Mouse (Mus musculus): ENCODE results near the gene Rnf32. TPM values are rescaled to one million over a fixed set of nuclear protein-coding genes. Genes with fewer than 3 reads are reported as not detected.
A peak's percentile ranks its signal among the peaks of the same experiment; 100 is the strongest.

Gene Rnf32
- polyA plus RNA-seq (2014; fragmentation: Nextera tagmentation; extraction: Ambion mirVana): 6.4 and 7.5 TPM in 2 replicates

- Histone ChIP-seq H3K9me3 (ENCODE audit: control insufficient read depth, low read length) (no peaks in the 10 kb centered on the region), H3K4me1 (replicated peaks; ENCODE audit: control insufficient read depth, insufficient read depth, low read length) (peaks cover 2% of the 10 kb centered on the region; the same call in 1 of the 2 replicates), H3K27me3 (ENCODE audit: control insufficient read depth, insufficient read depth, low read length) (no peaks in the 10 kb centered on the region), H3K9ac (ENCODE audit: low read length) (peak within 1 kb of the TSS; percentile 88), H3K4me2 (ENCODE audit: low read depth, low read length, severe bottlenecking) (peak within 1 kb of the TSS; percentile 66), H3K27ac (ENCODE audit: low read depth, low read length) (peak within 1 kb of the TSS; percentile 59; the same call in 1 of the 2 replicates), H3K36me3 (ENCODE audit: control insufficient read depth, insufficient read depth, low read length) (no peaks in the 10 kb centered on the region), H3K4me3 (ENCODE audit: low read depth, low read length) (peak within 1 kb of the TSS; percentile 53)
- peak; percentile 96 for ATAC-seq (replicated peaks; ENCODE audit: low FRiP score)
- peak; percentile 97 for DNase-seq (ENCODE audit: low spot score)
- under 1% methylated on average over 68 of the region's 70 CpGs for whole genome bisulfite sequencing
Observed at GRCm38 (mm10) chr5:29195570-29196263, at the start of gene Rnf32. Rnf32 (plus strand) TSS chr5:29195992.

- no peaks in the 10 kb centered on the region for H3K27me3 ChIP-seq (ENCODE audit: control insufficient read depth, insufficient read depth, low read length)
- H3K4me2 ChIP-seq (ENCODE audit: low read depth, low read length, severe bottlenecking): no peak overlapping the region
- H3K4me3 ChIP-seq (ENCODE audit: low read depth, low read length): no peak overlapping the region
- 66% methylated on average over 4 of the region's 4 CpGs for WGBS
- no peak overlapping the region for H3K27ac ChIP-seq (ENCODE audit: low read depth, low read length)
- no peaks in the 10 kb centered on the region for H3K36me3 ChIP-seq (ENCODE audit: control insufficient read depth, insufficient read depth, low read length)
- no peaks in the 10 kb centered on the region; the same call in 1 of the 2 replicates for H3K4me1 ChIP-seq (replicated peaks; ENCODE audit: control insufficient read depth, insufficient read depth, low read length)
- DNase-seq (ENCODE audit: low spot score) (no peak), ATAC-seq (replicated peaks; ENCODE audit: low FRiP score) (no peak)
- H3K9ac ChIP-seq (ENCODE audit: low read length): no peak overlapping the region
- H3K9me3 ChIP-seq (ENCODE audit: control insufficient read depth, low read length): no peaks in the 10 kb centered on the region
Observed at GRCm38 (mm10) chr5:29150146-29150545, 45.6 kb upstream of the Rnf32 start.

GRCm38 (mm10) chr5:29159849-29160248 is 35.9 kb upstream of the Rnf32 start:
- no peaks in the 10 kb centered on the region for H3K4me1 ChIP-seq (replicated peaks; ENCODE audit: control insufficient read depth, insufficient read depth, low read length)
- 61% methylated on average over 1 of the region's 1 CpGs for WGBS
- DNase-seq (ENCODE audit: low spot score): no peak
- H3K36me3 ChIP-seq (ENCODE audit: control insufficient read depth, insufficient read depth, low read length): no peaks in the 10 kb centered on the region
- ATAC-seq (replicated peaks; ENCODE audit: low FRiP score): no peak
- H3K9me3 ChIP-seq (ENCODE audit: control insufficient read depth, low read length): no peaks in the 10 kb centered on the region
- H3K4me3 ChIP-seq (ENCODE audit: low read depth, low read length): no peak overlapping the region
- no peak overlapping the region for H3K27ac ChIP-seq (ENCODE audit: low read depth, low read length)
- H3K9ac ChIP-seq (ENCODE audit: low read length): no peak overlapping the region
- no peak overlapping the region for H3K4me2 ChIP-seq (ENCODE audit: low read depth, low read length, severe bottlenecking)
- no peaks in the 10 kb centered on the region for H3K27me3 ChIP-seq (ENCODE audit: control insufficient read depth, insufficient read depth, low read length)

- Histone ChIP-seq H3K27ac (ENCODE audit: low read depth, low read length) (no peak overlapping the region), H3K9me3 (ENCODE audit: control insufficient read depth, low read length) (no peaks in the 10 kb centered on the region), H3K4me1 (replicated peaks; ENCODE audit: control insufficient read depth, insufficient read depth, low read length) (no peaks in the 10 kb centered on the region; the same call in 1 of the 2 replicates), H3K9ac (ENCODE audit: low read length) (no peak overlapping the region), H3K27me3 (ENCODE audit: control insufficient read depth, insufficient read depth, low read length) (no peaks in the 10 kb centered on the region), H3K4me3 (ENCODE audit: low read depth, low read length) (no peak overlapping the region), H3K36me3 (ENCODE audit: control insufficient read depth, insufficient read depth, low read length) (no peaks in the 10 kb centered on the region), H3K4me2 (ENCODE audit: low read depth, low read length, severe bottlenecking) (no peak overlapping the region)
- WGBS: 87% methylated on average over 2 of the region's 2 CpGs
- no peak for DNase-seq (ENCODE audit: low spot score)
- no peak for ATAC-seq (replicated peaks; ENCODE audit: low FRiP score)
Observed at GRCm38 (mm10) chr5:29166947-29167346, 28.8 kb upstream of the Rnf32 start.

- no peak overlapping the region for H3K4me2 ChIP-seq (ENCODE audit: low read depth, low read length, severe bottlenecking)
- H3K9ac ChIP-seq (ENCODE audit: low read length): no peak overlapping the region
- no peak overlapping the region for H3K4me3 ChIP-seq (ENCODE audit: low read depth, low read length)
- H3K4me1 ChIP-seq (replicated peaks; ENCODE audit: control insufficient read depth, insufficient read depth, low read length): no peaks in the 10 kb centered on the region; the same call in 1 of the 2 replicates
- DNase-seq (ENCODE audit: low spot score): no peak
- no peaks in the 10 kb centered on the region for H3K36me3 ChIP-seq (ENCODE audit: control insufficient read depth, insufficient read depth, low read length)
- H3K27ac ChIP-seq (ENCODE audit: low read depth, low read length): no peak overlapping the region
- ATAC-seq (replicated peaks; ENCODE audit: low FRiP score): no peak
- 66% methylated on average over 6 of the region's 6 CpGs for WGBS
- no peaks in the 10 kb centered on the region for H3K9me3 ChIP-seq (ENCODE audit: control insufficient read depth, low read length)
- no peaks in the 10 kb centered on the region for H3K27me3 ChIP-seq (ENCODE audit: control insufficient read depth, insufficient read depth, low read length)
Observed at GRCm38 (mm10) chr5:29170193-29170592, 25.6 kb upstream of the Rnf32 start.

- no peak for DNase-seq (ENCODE audit: low spot score)
- Histone ChIP-seq H3K9me3 (ENCODE audit: control insufficient read depth, low read length) (no peaks in the 10 kb centered on the region), H3K9ac (ENCODE audit: low read length) (no peak overlapping the region), H3K4me3 (ENCODE audit: low read depth, low read length) (no peak overlapping the region), H3K27me3 (ENCODE audit: control insufficient read depth, insufficient read depth, low read length) (no peaks in the 10 kb centered on the region), H3K27ac (ENCODE audit: low read depth, low read length) (no peak overlapping the region), H3K4me1 (replicated peaks; ENCODE audit: control insufficient read depth, insufficient read depth, low read length) (no peaks in the 10 kb centered on the region; the same call in 1 of the 2 replicates), H3K4me2 (ENCODE audit: low read depth, low read length, severe bottlenecking) (no peak overlapping the region), H3K36me3 (ENCODE audit: control insufficient read depth, insufficient read depth, low read length) (no peaks in the 10 kb centered on the region)
- ATAC-seq (replicated peaks; ENCODE audit: low FRiP score): no peak
Observed at GRCm38 (mm10) chr5:29171165-29171564, 24.6 kb upstream of the Rnf32 start.

- WGBS: 90% methylated on average over 5 of the region's 5 CpGs
- H3K4me2 ChIP-seq (ENCODE audit: low read depth, low read length, severe bottlenecking): no peak overlapping the region
- DNase-seq (ENCODE audit: low spot score): no peak
- H3K36me3 ChIP-seq (ENCODE audit: control insufficient read depth, insufficient read depth, low read length): no peaks in the 10 kb centered on the region
- no peak overlapping the region for H3K9ac ChIP-seq (ENCODE audit: low read length)
- no peaks in the 10 kb centered on the region for H3K4me1 ChIP-seq (replicated peaks; ENCODE audit: control insufficient read depth, insufficient read depth, low read length)
- H3K4me3 ChIP-seq (ENCODE audit: low read depth, low read length): no peak overlapping the region
- H3K27me3 ChIP-seq (ENCODE audit: control insufficient read depth, insufficient read depth, low read length): no peaks in the 10 kb centered on the region
- no peaks in the 10 kb centered on the region for H3K9me3 ChIP-seq (ENCODE audit: control insufficient read depth, low read length)
- H3K27ac ChIP-seq (ENCODE audit: low read depth, low read length): no peak overlapping the region
- no peak for ATAC-seq (replicated peaks; ENCODE audit: low FRiP score)
Observed at GRCm38 (mm10) chr5:29186798-29187197, 9.0 kb upstream of the Rnf32 start.

GRCm38 (mm10) chr5:29195231-29195569 is 592 bp upstream of the Rnf32 start:
- Histone ChIP-seq H3K4me1 (replicated peaks; ENCODE audit: control insufficient read depth, insufficient read depth, low read length) (peaks cover 2% of the 10 kb centered on the region; the same call in 1 of the 2 replicates), H3K27me3 (ENCODE audit: control insufficient read depth, insufficient read depth, low read length) (no peaks in the 10 kb centered on the region), H3K36me3 (ENCODE audit: control insufficient read depth, insufficient read depth, low read length) (no peaks in the 10 kb centered on the region), H3K9me3 (ENCODE audit: control insufficient read depth, low read length) (no peaks in the 10 kb centered on the region), H3K27ac (ENCODE audit: low read depth, low read length) (peak overlapping the region; percentile 59; the same call in 1 of the 2 replicates), H3K9ac (ENCODE audit: low read length) (peak overlapping the region; percentile 88), H3K4me3 (ENCODE audit: low read depth, low read length) (peak overlapping the region; percentile 53), H3K4me2 (ENCODE audit: low read depth, low read length, severe bottlenecking) (peak overlapping the region; percentile 66)
- DNase-seq (ENCODE audit: low spot score): no peak
- 0% methylated on average over 9 of the region's 9 CpGs for WGBS
- no peak for ATAC-seq (replicated peaks; ENCODE audit: low FRiP score)

- 10% methylated on average over 12 of the region's 12 CpGs for WGBS
- Histone ChIP-seq H3K4me3 (ENCODE audit: low read depth, low read length) (peak overlapping the region; percentile 53), H3K36me3 (ENCODE audit: control insufficient read depth, insufficient read depth, low read length) (no peaks in the 10 kb centered on the region), H3K4me1 (replicated peaks; ENCODE audit: control insufficient read depth, insufficient read depth, low read length) (peaks cover 2% of the 10 kb centered on the region; the same call in 1 of the 2 replicates), H3K4me2 (ENCODE audit: low read depth, low read length, severe bottlenecking) (peak overlapping the region; percentile 66), H3K9me3 (ENCODE audit: control insufficient read depth, low read length) (no peaks in the 10 kb centered on the region), H3K27ac (ENCODE audit: low read depth, low read length) (0 out of 2 replicates have a peak overlapping the region, but pooled peaks have one; percentile 18), H3K27me3 (ENCODE audit: control insufficient read depth, insufficient read depth, low read length) (no peaks in the 10 kb centered on the region), H3K9ac (ENCODE audit: low read length) (peak overlapping the region; percentile 60)
- no peak for DNase-seq (ENCODE audit: low spot score)
- ATAC-seq (replicated peaks; ENCODE audit: low FRiP score): peak; percentile 26
Observed at GRCm38 (mm10) chr5:29196264-29196658, 469 bp downstream of the Rnf32 start.

Measured in forebrain, embryonic 11.5 days (tissue).